In genomic region chr5:33018561-33019425, GRCm38 (mm10) we compare ENCODE assay signal across 8 mouse cellular contexts. TPM values are rescaled to one million over a fixed set of nuclear protein-coding genes. Genes with fewer than 3 reads are reported as not detected.
A peak's percentile ranks its signal among the peaks of the same experiment; 100 is the strongest.
DNase-seq lines count a peak whose midpoint lies in the region; ATAC-seq lines count a peak whose summit lies in the region.

Gene Ywhah, plus strand, starts transcription at chr5:33018816.

- no peaks in the 10 kb centered on the region for H3K27me3 ChIP-seq in hindbrain, embryonic 16.5 days (replicated peaks; ENCODE audit: control insufficient read depth, insufficient read depth, low read length)

- peak within 1 kb of the TSS; percentile 97 for H3K9ac ChIP-seq in hindbrain, embryonic 16.5 days (ENCODE audit: low read depth, low read length)

- no peaks in the 10 kb centered on the region for H3K9me3 ChIP-seq in hindbrain, embryonic 16.5 days (ENCODE audit: control insufficient read depth, low read length)

- H3K79me2 ChIP-seq in macrophage (ENCODE audit: inconsistent target), result peaks cover 46% of the 10 kb centered on the region

- H3K4me1 ChIP-seq in hindbrain, embryonic 16.5 days (ENCODE audit: control insufficient read depth, insufficient read depth, low read depth, low read length), result peaks cover 36% of the 10 kb centered on the region

- peak within 1 kb of the TSS; percentile 100 for H3K27ac ChIP-seq in hindbrain, embryonic 16.5 days (ENCODE audit: low read depth, low read length)
- H3K27ac ChIP-seq in macrophage, result peak within 1 kb of the TSS; percentile 94

- peak; percentile 97 for ATAC-seq in hindbrain, embryonic 16.5 days

- WGBS in hindbrain, embryonic 16.5 days, result under 1% methylated on average over 93 of the region's 121 CpGs
- WGBS in macrophage (ENCODE audit: missing documents), result under 1% methylated on average over 87 of the region's 121 CpGs

- peak within 1 kb of the TSS; percentile 78 for H3K4me3 ChIP-seq in hindbrain, embryonic 16.5 days (ENCODE audit: low read length)
- H3K4me3 ChIP-seq in macrophage (ENCODE audit: inconsistent target), result peak within 1 kb of the TSS; percentile 98

- H3K4me2 ChIP-seq in hindbrain, embryonic 16.5 days (ENCODE audit: low read length), result peak within 1 kb of the TSS; percentile 90

- DNase-seq in T-cell, adult 2 months (ENCODE audit: low spot score), result peak; percentile 97
- DNase-seq in cerebellum, postnatal 36 days, result peak; percentile 98
- DNase-seq in gastrocnemius, adult 18-20 months (ENCODE audit: low spot score), result peak; percentile 97
- peak; percentile 96 for DNase-seq in left cerebral cortex, adult 18-20 months (ENCODE audit: low spot score in 2 of 2)
- peak; percentile 97 for DNase-seq in right cerebral cortex, adult 18-20 months
- DNase-seq in urinary bladder, postnatal 10 days (ENCODE audit: low spot score), result peak; percentile 81

- peaks cover 2% of the 10 kb centered on the region; the same call in 1 of the 2 replicates for H3K36me3 ChIP-seq in hindbrain, embryonic 16.5 days (ENCODE audit: control insufficient read depth, insufficient read depth, low read length)
- H3K36me3 ChIP-seq in macrophage (ENCODE audit: inconsistent target), result 0 out of 2 replicates have a peak, but pooled peaks cover 5% of the 10 kb centered on the region

RNA-seq across cellular contexts. Expression of gene Ywhah, which starts in this region (rescaled TPM):
- 10 to 100 TPM; 53.1 to 54.1 TPM for total RNA-seq in gastrocnemius, adult 18-20 months (2021)
- 943 and 1,074 TPM in 2 replicates for polyA plus RNA-seq in hindbrain, embryonic 16.5 days (2015; fragmentation: Nextera tagmentation; extraction: Ambion mirVana)
- 1,000 to 10,000 TPM; 1,087 to 1,156 TPM for total RNA-seq in left cerebral cortex, adult 18-20 months (2021)
- total RNA-seq in macrophage (2018; cell fraction: chromatin; rRNA removed), result 100 to 1,000 TPM in 17 of 26 experiments, 10 to 100 TPM in 9; 50.8 to 209 (median 111) TPM
- 100 to 1,000 TPM; 225 to 402 (median 294) TPM for total RNA-seq in macrophage (2018; cell fraction: cytosol; rRNA removed)
- 100 to 1,000 TPM in 25 of 26 experiments, 10 to 100 TPM in 1; 90.1 to 310 (median 159) TPM for total RNA-seq in macrophage (2018; cell fraction: nucleus; rRNA removed)
- polyA plus RNA-seq in macrophage (2018), result 285 to 859 TPM (median 563 TPM) in 3 replicates

Comparison
In these comparisons a context has a peak if more than half of its experiments do, and no peak if none do; other contexts are left out.
1. Peak in every context shown above with its lines: DNase-seq, ATAC-seq, H3K4me3 ChIP-seq and H3K27ac ChIP-seq.
2. RNA of gene Ywhah (total RNA-seq): 1,087 to 1,156 TPM in left cerebral cortex, adult 18-20 months; 53.1 to 54.1 TPM in gastrocnemius, adult 18-20 months; every median in the first group is over 10 times any median in the second.